Mouse (Mus musculus): ENCODE measurements at regions not wholly inside any gene's neighbourhood (a gene's known extent, or its start where the extent isn't known, plus 50 kb on each side); places are given as distances from the start of the nearest gene placed in this dataset.

GRCm38 (mm10) chr10:120686123-120686522, 209.9 kb upstream of the Hmga2 start:
- H3K9me3 ChIP-seq (ENCODE audit: control insufficient read depth, insufficient read depth, low read depth, low read length), result no peaks in the 10 kb centered on the region
- no peak overlapping the region for H3K9ac ChIP-seq (ENCODE audit: insufficient read depth, low read depth, low read length, poor library complexity, severe bottlenecking)
- no peaks in the 10 kb centered on the region for H3K4me1 ChIP-seq (ENCODE audit: control insufficient read depth in 2 of 2, insufficient read depth in 2 of 2, low read length in 2 of 2, poor library complexity in 1 of 2)
- TF ChIP-seq ZC3H11A (IDR thresholded peaks at IDR 0.05; ENCODE audit: borderline replicate concordance, low read depth, low read length) (no peak), CHD2 (IDR thresholded peaks at IDR 0.05; ENCODE audit: low read depth, low read length) (no peak), ZNF384 (IDR thresholded peaks at IDR 0.05; ENCODE audit: low read depth, low read length) (no peak), MAFK (IDR thresholded peaks at IDR 0.05; ENCODE audit: insufficient read depth, low read depth, low read length) (no peak), HCFC1 (IDR thresholded peaks at IDR 0.05; ENCODE audit: borderline replicate concordance, insufficient read depth, low read length) (no peak)
- no peak overlapping the region for H3K4me3 ChIP-seq (ENCODE audit: insufficient read depth in 1 of 2, low read depth in 1 of 2, low read length in 2 of 2, poor library complexity in 1 of 2, severe bottlenecking in 1 of 2)
- no peak for DNase-seq (ENCODE audit: low read depth, low spot score)
- no peaks in the 10 kb centered on the region for H3K36me3 ChIP-seq (ENCODE audit: control insufficient read depth, insufficient read depth, low read length, poor library complexity, severe bottlenecking)
- H3K27ac ChIP-seq (ENCODE audit: insufficient read depth, low read depth, low read length, poor library complexity, severe bottlenecking), result no peak overlapping the region
- in situ Hi-C loops (cut with MboI; ENCODE audit: low sequenced_read_pairs in 2 of 2, unreplicated experiment in 2 of 2), result no loop called here

GRCm38 (mm10) chr10:120682021-120682420, 205.8 kb upstream of the Hmga2 start:
- Histone ChIP-seq H3K36me3 (ENCODE audit: control insufficient read depth, insufficient read depth, low read length, poor library complexity, severe bottlenecking) (no peaks in the 10 kb centered on the region), H3K9me3 (ENCODE audit: control insufficient read depth, insufficient read depth, low read depth, low read length) (0 out of 2 replicates have a peak, but pooled peaks cover 2% of the 10 kb centered on the region), H3K27ac (ENCODE audit: insufficient read depth, low read depth, low read length, poor library complexity, severe bottlenecking) (no peak overlapping the region), H3K9ac (ENCODE audit: insufficient read depth, low read depth, low read length, poor library complexity, severe bottlenecking) (no peak overlapping the region), H3K4me1 (ENCODE audit: control insufficient read depth in 2 of 2, insufficient read depth in 2 of 2, low read length in 2 of 2, poor library complexity in 1 of 2) (no peaks in the 10 kb centered on the region), H3K4me3 (ENCODE audit: insufficient read depth in 1 of 2, low read depth in 1 of 2, low read length in 2 of 2, poor library complexity in 1 of 2, severe bottlenecking in 1 of 2) (no peak overlapping the region)
- DNase-seq (ENCODE audit: low read depth, low spot score), result no peak
- in situ Hi-C loops (cut with MboI; ENCODE audit: low sequenced_read_pairs in 2 of 2, unreplicated experiment in 2 of 2), result no loop called here
- TF ChIP-seq ZC3H11A (IDR thresholded peaks at IDR 0.05; ENCODE audit: borderline replicate concordance, low read depth, low read length) (no peak), HCFC1 (IDR thresholded peaks at IDR 0.05; ENCODE audit: borderline replicate concordance, insufficient read depth, low read length) (no peak), MAFK (IDR thresholded peaks at IDR 0.05; ENCODE audit: insufficient read depth, low read depth, low read length) (no peak), ZNF384 (IDR thresholded peaks at IDR 0.05; ENCODE audit: low read depth, low read length) (no peak), CHD2 (IDR thresholded peaks at IDR 0.05; ENCODE audit: low read depth, low read length) (no peak)

- Histone ChIP-seq H3K9ac (ENCODE audit: insufficient read depth, low read depth, low read length, poor library complexity, severe bottlenecking) (no peak overlapping the region), H3K9me3 (ENCODE audit: control insufficient read depth, insufficient read depth, low read depth, low read length) (0 out of 2 replicates have a peak, but pooled peaks cover 2% of the 10 kb centered on the region), H3K4me1 (ENCODE audit: control insufficient read depth in 2 of 2, insufficient read depth in 2 of 2, low read length in 2 of 2, poor library complexity in 1 of 2) (no peaks in the 10 kb centered on the region), H3K4me3 (ENCODE audit: insufficient read depth in 1 of 2, low read depth in 1 of 2, low read length in 2 of 2, poor library complexity in 1 of 2, severe bottlenecking in 1 of 2) (no peak overlapping the region), H3K27ac (ENCODE audit: insufficient read depth, low read depth, low read length, poor library complexity, severe bottlenecking) (no peak overlapping the region), H3K36me3 (ENCODE audit: control insufficient read depth, insufficient read depth, low read length, poor library complexity, severe bottlenecking) (no peaks in the 10 kb centered on the region)
- TF ChIP-seq MAFK (IDR thresholded peaks at IDR 0.05; ENCODE audit: insufficient read depth, low read depth, low read length) (no peak), HCFC1 (IDR thresholded peaks at IDR 0.05; ENCODE audit: borderline replicate concordance, insufficient read depth, low read length) (no peak), CHD2 (IDR thresholded peaks at IDR 0.05; ENCODE audit: low read depth, low read length) (no peak), ZC3H11A (IDR thresholded peaks at IDR 0.05; ENCODE audit: borderline replicate concordance, low read depth, low read length) (no peak), ZNF384 (IDR thresholded peaks at IDR 0.05; ENCODE audit: low read depth, low read length) (no peak)
- no peak for DNase-seq (ENCODE audit: low read depth, low spot score)
- in situ Hi-C loops (cut with MboI; ENCODE audit: low sequenced_read_pairs in 2 of 2, unreplicated experiment in 2 of 2), result no loop called here
Measured at GRCm38 (mm10) chr10:120679982-120680381, 203.7 kb upstream of the Hmga2 start.

- Histone ChIP-seq H3K9ac (ENCODE audit: insufficient read depth, low read depth, low read length, poor library complexity, severe bottlenecking) (no peak overlapping the region), H3K27ac (ENCODE audit: insufficient read depth, low read depth, low read length, poor library complexity, severe bottlenecking) (no peak overlapping the region), H3K9me3 (ENCODE audit: control insufficient read depth, insufficient read depth, low read depth, low read length) (0 out of 2 replicates have a peak, but pooled peaks cover 2% of the 10 kb centered on the region), H3K36me3 (ENCODE audit: control insufficient read depth, insufficient read depth, low read length, poor library complexity, severe bottlenecking) (no peaks in the 10 kb centered on the region), H3K4me3 (ENCODE audit: insufficient read depth in 1 of 2, low read depth in 1 of 2, low read length in 2 of 2, poor library complexity in 1 of 2, severe bottlenecking in 1 of 2) (no peak overlapping the region), H3K4me1 (ENCODE audit: control insufficient read depth in 2 of 2, insufficient read depth in 2 of 2, low read length in 2 of 2, poor library complexity in 1 of 2) (no peaks in the 10 kb centered on the region)
- DNase-seq (ENCODE audit: low read depth, low spot score), result no peak
- in situ Hi-C loops (cut with MboI; ENCODE audit: low sequenced_read_pairs in 2 of 2, unreplicated experiment in 2 of 2), result no loop called here
- TF ChIP-seq ZNF384 (IDR thresholded peaks at IDR 0.05; ENCODE audit: low read depth, low read length), result no peak
- no peak for TF ChIP-seq CHD2 (IDR thresholded peaks at IDR 0.05; ENCODE audit: low read depth, low read length)
- TF ChIP-seq HCFC1 (IDR thresholded peaks at IDR 0.05; ENCODE audit: borderline replicate concordance, insufficient read depth, low read length), result no peak
- TF ChIP-seq MAFK (IDR thresholded peaks at IDR 0.05; ENCODE audit: insufficient read depth, low read depth, low read length), result no peak
- no peak for TF ChIP-seq ZC3H11A (IDR thresholded peaks at IDR 0.05; ENCODE audit: borderline replicate concordance, low read depth, low read length)
Measured at GRCm38 (mm10) chr10:120678277-120678676, 202.0 kb upstream of the Hmga2 start.

GRCm38 (mm10) chr10:120675369-120675768, 199.1 kb upstream of the Hmga2 start:
- H3K27ac ChIP-seq (ENCODE audit: insufficient read depth, low read depth, low read length, poor library complexity, severe bottlenecking), result no peak overlapping the region
- 0 out of 2 replicates have a peak, but pooled peaks cover 2% of the 10 kb centered on the region for H3K9me3 ChIP-seq (ENCODE audit: control insufficient read depth, insufficient read depth, low read depth, low read length)
- no peak overlapping the region for H3K4me3 ChIP-seq (ENCODE audit: insufficient read depth in 1 of 2, low read depth in 1 of 2, low read length in 2 of 2, poor library complexity in 1 of 2, severe bottlenecking in 1 of 2)
- H3K4me1 ChIP-seq (ENCODE audit: control insufficient read depth in 2 of 2, insufficient read depth in 2 of 2, low read length in 2 of 2, poor library complexity in 1 of 2), result no peaks in the 10 kb centered on the region
- no peak overlapping the region for H3K9ac ChIP-seq (ENCODE audit: insufficient read depth, low read depth, low read length, poor library complexity, severe bottlenecking)
- TF ChIP-seq MAFK (IDR thresholded peaks at IDR 0.05; ENCODE audit: insufficient read depth, low read depth, low read length) (no peak), HCFC1 (IDR thresholded peaks at IDR 0.05; ENCODE audit: borderline replicate concordance, insufficient read depth, low read length) (no peak), ZC3H11A (IDR thresholded peaks at IDR 0.05; ENCODE audit: borderline replicate concordance, low read depth, low read length) (no peak)
- no peaks in the 10 kb centered on the region for H3K36me3 ChIP-seq (ENCODE audit: control insufficient read depth, insufficient read depth, low read length, poor library complexity, severe bottlenecking)
- in situ Hi-C loops (cut with MboI; ENCODE audit: low sequenced_read_pairs in 2 of 2, unreplicated experiment in 2 of 2), result no loop called here
- no peak for DNase-seq (ENCODE audit: low read depth, low spot score)

All from ES-E14 (cell line).